Mouse (Mus musculus) limb, embryonic 15.5 days (tissue): ENCODE data around the gene Bpifb5. TPM values are rescaled to one million over a fixed set of nuclear protein-coding genes. Genes with fewer than 3 reads are reported as not detected.
"Not testable (repeated sequence)": the region's sequence is repeated elsewhere in the genome, so short reads cannot be mapped to it uniquely, and the experiment has no call there.

ENCODE experiments used
- ATAC-seq: fragments of 200-750 bp; cut with Nextera tagmentation; 2 replicates; pipeline ENCODE4 v1.8.0; 2017; ENCODE audit warnings: low read depth, moderate TSS enrichment; ENCODE audit not compliant: insufficient number of reproducible peaks, low FRiP score, low TSS enrichment
- H3K27ac ChIP-seq: fragments of 300-500 bp; sonication (generic); 2 replicates; pipeline ENCODE4 v1.5.1; 2015; ENCODE audit warnings: moderate library complexity, mild to moderate bottlenecking, inconsistent platforms
- H3K27me3 ChIP-seq: fragments of 300-500 bp; sonication (generic); 2 replicates; pipeline ENCODE4 v1.6.1; 2015; ENCODE audit warnings: inconsistent platforms
- H3K36me3 ChIP-seq: fragments of 300-500 bp; sonication (generic); 2 replicates; pipeline ENCODE4 v1.6.1; 2015; ENCODE audit warnings: inconsistent platforms
- H3K4me1 ChIP-seq: fragments of 300-500 bp; sonication (generic); 2 replicates; pipeline ENCODE4 v1.6.1; 2015; ENCODE audit warnings: inconsistent platforms
- H3K4me2 ChIP-seq: fragments of 300-500 bp; sonication (generic); 2 replicates; pipeline ENCODE4 v1.6.1; 2015; ENCODE audit warnings: mild to moderate bottlenecking, inconsistent platforms
- H3K4me3 ChIP-seq: fragments of 300-500 bp; sonication (generic); 2 replicates; pipeline ENCODE4 v1.5.1; 2015; ENCODE audit warnings: mild to moderate bottlenecking, inconsistent platforms
- H3K9ac ChIP-seq: fragments of 300-500 bp; sonication (generic); 2 replicates; pipeline ENCODE4 v1.6.1; 2015; ENCODE audit warnings: inconsistent platforms
- H3K9me3 ChIP-seq: fragments of 300-500 bp; sonication (generic); 2 replicates; pipeline ENCODE4 v1.6.1; 2016; ENCODE audit warnings: inconsistent platforms
- WGBS: fragments of 180-500 bp; shearing (Covaris S2); methylation state at CpG from one replicate; pipeline ENCODE4 v1.1.7; 2015; 5-methylcytosine and 5-hydroxymethylcytosine counted together
- polyA plus RNA-seq: library from polyadenylated mRNA; unstranded; fragments of >200 nt; fragmentation: Nextera tagmentation; extraction: Ambion mirVana; gene quantifications from 2 replicates; pipeline ENCODE4 v1.2.1, GENCODE M21; 2015

Bpifb5 gene
- polyA plus RNA-seq, 1 experiment from 2014 or later: 0.81 TPM

- H3K9ac ChIP-seq: no peak overlapping the region
- no peaks in the 10 kb centered on the region for H3K9me3 ChIP-seq
- no peak overlapping the region for H3K4me2 ChIP-seq
- ATAC-seq: no peak
- H3K27me3 ChIP-seq: no peaks in the 10 kb centered on the region
- H3K4me1 ChIP-seq: no peaks in the 10 kb centered on the region
- 92% methylated on average over 4 of the region's 4 CpGs for WGBS
- H3K27ac ChIP-seq: no peak overlapping the region
- no peaks in the 10 kb centered on the region for H3K36me3 ChIP-seq
- H3K4me3 ChIP-seq: no peak overlapping the region
Observed at GRCm38 (mm10) chr2:154204630-154205029, 18.9 kb upstream of the Bpifb5 start.

- no peak for ATAC-seq
- H3K4me2 ChIP-seq: no peak overlapping the region
- WGBS: 59% methylated on average over 7 of the region's 7 CpGs
Observed at GRCm38 (mm10) chr2:154206908-154207307, 16.6 kb upstream of the Bpifb5 start.

GRCm38 (mm10) chr2:154209112-154209511 lies 14.4 kb upstream of the Bpifb5 start:
- no peak for ATAC-seq
- Histone ChIP-seq H3K4me1 (no peaks in the 10 kb centered on the region), H3K27ac (no peak overlapping the region), H3K36me3 (no peaks in the 10 kb centered on the region), H3K27me3 (no peaks in the 10 kb centered on the region), H3K4me3 (no peak overlapping the region), H3K4me2 (no peak overlapping the region), H3K9me3 (no peaks in the 10 kb centered on the region), H3K9ac (no peak overlapping the region)
- WGBS: 13% methylated on average over 3 of the region's 3 CpGs

More at GRCm38 (mm10) chr2:154206908-154207307, 16.6 kb upstream of the Bpifb5 start:
- H3K36me3 ChIP-seq: no peaks in the 10 kb centered on the region
- H3K4me3 ChIP-seq: no peak overlapping the region
- H3K4me1 ChIP-seq: no peaks in the 10 kb centered on the region
- no peak overlapping the region for H3K27ac ChIP-seq
- H3K9ac ChIP-seq: no peak overlapping the region
- H3K9me3 ChIP-seq: no peaks in the 10 kb centered on the region
- H3K27me3 ChIP-seq: no peaks in the 10 kb centered on the region

- Histone ChIP-seq H3K9me3 (no peaks in the 10 kb centered on the region), H3K27me3 (no peaks in the 10 kb centered on the region), H3K9ac (no peak overlapping the region), H3K36me3 (no peaks in the 10 kb centered on the region), H3K4me1 (no peaks in the 10 kb centered on the region), H3K27ac (no peak overlapping the region), H3K4me3 (no peak overlapping the region), H3K4me2 (no peak overlapping the region)
- WGBS: 57% methylated on average over 1 of the region's 1 CpGs
- ATAC-seq: no peak
Observed at GRCm38 (mm10) chr2:154211121-154211520, 12.4 kb upstream of the Bpifb5 start.

- Histone ChIP-seq H3K27me3 (no peaks in the 10 kb centered on the region), H3K9me3 (no peaks in the 10 kb centered on the region), H3K4me2 (no peak overlapping the region), H3K36me3 (no peaks in the 10 kb centered on the region), H3K27ac (no peak overlapping the region), H3K4me3 (no peak overlapping the region), H3K9ac (no peak overlapping the region), H3K4me1 (no peaks in the 10 kb centered on the region)
- ATAC-seq: no peak
- 85% methylated on average over 4 of the region's 4 CpGs for WGBS
Observed at GRCm38 (mm10) chr2:154211881-154212280, 11.7 kb upstream of the Bpifb5 start.

- H3K4me3 ChIP-seq: no peak overlapping the region
- no peak overlapping the region for H3K27ac ChIP-seq
- WGBS: 16% methylated on average over 5 of the region's 5 CpGs
- H3K9me3 ChIP-seq: no peaks in the 10 kb centered on the region
- no peak overlapping the region for H3K4me2 ChIP-seq
- no peaks in the 10 kb centered on the region for H3K4me1 ChIP-seq
- no peak for ATAC-seq
- no peaks in the 10 kb centered on the region for H3K36me3 ChIP-seq
- H3K27me3 ChIP-seq: no peaks in the 10 kb centered on the region
- H3K9ac ChIP-seq: no peak overlapping the region
Observed at GRCm38 (mm10) chr2:154215191-154215590, 8.4 kb upstream of the Bpifb5 start.

GRCm38 (mm10) chr2:154219950-154220349 lies 3.6 kb upstream of the Bpifb5 start:
- H3K4me2 ChIP-seq: no peak overlapping the region
- ATAC-seq: no peak
- H3K27me3 ChIP-seq: no peaks in the 10 kb centered on the region
- H3K4me3 ChIP-seq: no peak overlapping the region
- H3K9me3 ChIP-seq: no peaks in the 10 kb centered on the region
- H3K4me1 ChIP-seq: peaks cover 20% of the 10 kb centered on the region
- no peak overlapping the region for H3K9ac ChIP-seq
- WGBS: 77% methylated on average over 5 of the region's 5 CpGs
- H3K27ac ChIP-seq: no peak overlapping the region
- no peaks in the 10 kb centered on the region for H3K36me3 ChIP-seq

- Histone ChIP-seq H3K4me2 (peak overlapping the region; percentile 31), H3K9ac (no peak overlapping the region), H3K4me3 (no peak overlapping the region), H3K36me3 (no peaks in the 10 kb centered on the region), H3K27me3 (no peaks in the 10 kb centered on the region), H3K4me1 (peaks cover 27% of the 10 kb centered on the region), H3K9me3 (no peaks in the 10 kb centered on the region), H3K27ac (0 out of 2 replicates have a peak overlapping the region, but pooled peaks have one; percentile 47)
- no peak for ATAC-seq
- 22% methylated on average over 2 of the region's 2 CpGs for WGBS
Observed at GRCm38 (mm10) chr2:154223917-154224273, 353 bp downstream of the Bpifb5 start.

GRCm38 (mm10) chr2:154226991-154227390 lies 3.4 kb downstream of the Bpifb5 start:
- Histone ChIP-seq H3K4me3 (no peak overlapping the region), H3K27ac (no peak overlapping the region), H3K9ac (no peak overlapping the region), H3K4me2 (no peak overlapping the region), H3K27me3 (no peaks in the 10 kb centered on the region), H3K9me3 (no peaks in the 10 kb centered on the region), H3K36me3 (no peaks in the 10 kb centered on the region), H3K4me1 (peaks cover 27% of the 10 kb centered on the region)
- 69% methylated on average over 4 of the region's 4 CpGs for WGBS
- ATAC-seq: no peak

GRCm38 (mm10) chr2:154227830-154228229 lies 4.3 kb downstream of the Bpifb5 start:
- no peaks in the 10 kb centered on the region for H3K9me3 ChIP-seq
- H3K27me3 ChIP-seq: no peaks in the 10 kb centered on the region
- H3K4me3 ChIP-seq: no peak overlapping the region
- no peak for ATAC-seq
- WGBS: 63% methylated on average over 5 of the region's 5 CpGs
- H3K27ac ChIP-seq: no peak overlapping the region
- H3K4me2 ChIP-seq: no peak overlapping the region
- no peaks in the 10 kb centered on the region for H3K36me3 ChIP-seq
- peaks cover 22% of the 10 kb centered on the region for H3K4me1 ChIP-seq
- no peak overlapping the region for H3K9ac ChIP-seq

GRCm38 (mm10) chr2:154233426-154233825 lies 9.9 kb downstream of the Bpifb5 start:
- Histone ChIP-seq H3K4me1 (no peaks in the 10 kb centered on the region), H3K27ac (no peak overlapping the region), H3K4me2 (no peak overlapping the region), H3K9ac (no peak overlapping the region), H3K9me3 (no peaks in the 10 kb centered on the region), H3K27me3 (no peaks in the 10 kb centered on the region), H3K4me3 (no peak overlapping the region), H3K36me3 (no peaks in the 10 kb centered on the region)
- no peak for ATAC-seq
- 85% methylated on average over 6 of the region's 6 CpGs for WGBS

GRCm38 (mm10) chr2:154240771-154241170 lies 17.2 kb downstream of the Bpifb5 start:
- H3K9me3 ChIP-seq: no peaks in the 10 kb centered on the region
- H3K36me3 ChIP-seq: no peaks in the 10 kb centered on the region
- no peaks in the 10 kb centered on the region for H3K4me1 ChIP-seq
- no peak for ATAC-seq
- WGBS: 83% methylated on average over 6 of the region's 6 CpGs
- no peak overlapping the region for H3K27ac ChIP-seq
- H3K4me2 ChIP-seq: no peak overlapping the region
- H3K4me3 ChIP-seq: no peak overlapping the region
- H3K27me3 ChIP-seq: no peaks in the 10 kb centered on the region
- H3K9ac ChIP-seq: no peak overlapping the region

- H3K27me3 ChIP-seq, H3K9me3 ChIP-seq, H3K4me3 ChIP-seq, H3K27ac ChIP-seq, H3K36me3 ChIP-seq, H3K4me1 ChIP-seq, H3K4me2 ChIP-seq, H3K9ac ChIP-seq, ATAC-seq: not testable (repeated sequence)
- 94% methylated on average over 11 of the region's 12 CpGs for WGBS
Observed at GRCm38 (mm10) chr2:154242726-154243125, 19.2 kb downstream of the Bpifb5 start.
